Mouse (Mus musculus): Measurements from ENCODE around the gene Acvrl1. TPM values are rescaled to one million over a fixed set of nuclear protein-coding genes. Genes with fewer than 3 reads are reported as not detected.

The Acvrl1 gene
- polyA plus RNA-seq, 1 experiment from 2014 or later: 3.2 TPM

- WGBS (ENCODE audit: insufficient replicate concordance): 18% methylated on average over 7 of the region's 7 CpGs
- Histone ChIP-seq H3K36me3 (ENCODE audit: control insufficient read depth, insufficient read depth) (no peaks in the 10 kb centered on the region), H3K27ac (ENCODE audit: low read length) (no peak overlapping the region), H3K4me1 (ENCODE audit: control insufficient read depth, low read depth, low read length) (no peaks in the 10 kb centered on the region), H3K4me3 (ENCODE audit: low read depth, low read length) (no peak overlapping the region), H3K4me2 (ENCODE audit: low read depth, low read length) (no peak overlapping the region), H3K9ac (ENCODE audit: low read depth, low read length) (no peak overlapping the region), H3K9me3 (replicated peaks; ENCODE audit: control insufficient read depth, low read length) (no peaks in the 10 kb centered on the region), H3K27me3 (ENCODE audit: control insufficient read depth, insufficient read depth, low read depth, low read length) (no peaks in the 10 kb centered on the region)
- ATAC-seq (ENCODE audit: low read depth): no peak
These were observed 26.6 kb downstream of the Acvrl1 start for GRCm38 (mm10) chr15:101154700-101155616.

GRCm38 (mm10) chr15:101160128-101160527 is 31.8 kb downstream of the Acvrl1 start:
- no peak overlapping the region for H3K4me3 ChIP-seq (ENCODE audit: low read depth, low read length)
- no peaks in the 10 kb centered on the region for H3K9me3 ChIP-seq (replicated peaks; ENCODE audit: control insufficient read depth, low read length)
- no peak overlapping the region for H3K9ac ChIP-seq (ENCODE audit: low read depth, low read length)
- H3K36me3 ChIP-seq (ENCODE audit: control insufficient read depth, insufficient read depth): no peaks in the 10 kb centered on the region
- H3K27ac ChIP-seq (ENCODE audit: low read length): no peak overlapping the region
- ATAC-seq (ENCODE audit: low read depth): no peak
- H3K27me3 ChIP-seq (ENCODE audit: control insufficient read depth, insufficient read depth, low read depth, low read length): no peaks in the 10 kb centered on the region
- H3K4me1 ChIP-seq (ENCODE audit: control insufficient read depth, low read depth, low read length): no peaks in the 10 kb centered on the region
- WGBS (ENCODE audit: insufficient replicate concordance): 6% methylated on average over 1 of the region's 1 CpGs
- H3K4me2 ChIP-seq (ENCODE audit: low read depth, low read length): no peak overlapping the region

- no peaks in the 10 kb centered on the region; the same call in 1 of the 2 replicates for H3K4me1 ChIP-seq (ENCODE audit: control insufficient read depth, low read depth, low read length)
- H3K4me2 ChIP-seq (ENCODE audit: low read depth, low read length): no peak overlapping the region
- ATAC-seq (ENCODE audit: low read depth): no peak
- WGBS (ENCODE audit: insufficient replicate concordance): 42% methylated on average over 7 of the region's 7 CpGs
- H3K9ac ChIP-seq (ENCODE audit: low read depth, low read length): no peak overlapping the region
- H3K9me3 ChIP-seq (replicated peaks; ENCODE audit: control insufficient read depth, low read length): no peaks in the 10 kb centered on the region
- H3K27me3 ChIP-seq (ENCODE audit: control insufficient read depth, insufficient read depth, low read depth, low read length): no peaks in the 10 kb centered on the region
- no peaks in the 10 kb centered on the region for H3K36me3 ChIP-seq (ENCODE audit: control insufficient read depth, insufficient read depth)
- no peak overlapping the region for H3K27ac ChIP-seq (ENCODE audit: low read length)
- H3K4me3 ChIP-seq (ENCODE audit: low read depth, low read length): no peak overlapping the region
These were observed 32.3 kb downstream of the Acvrl1 start for GRCm38 (mm10) chr15:101160591-101160990.

- H3K27me3 ChIP-seq (ENCODE audit: control insufficient read depth, insufficient read depth, low read depth, low read length): no peaks in the 10 kb centered on the region
- 61% methylated on average over 7 of the region's 7 CpGs for WGBS (ENCODE audit: insufficient replicate concordance)
- H3K4me3 ChIP-seq (ENCODE audit: low read depth, low read length): no peak overlapping the region
- no peak overlapping the region for H3K27ac ChIP-seq (ENCODE audit: low read length)
- no peak overlapping the region for H3K9ac ChIP-seq (ENCODE audit: low read depth, low read length)
- no peaks in the 10 kb centered on the region for H3K36me3 ChIP-seq (ENCODE audit: control insufficient read depth, insufficient read depth)
- H3K4me1 ChIP-seq (ENCODE audit: control insufficient read depth, low read depth, low read length): peaks cover 4% of the 10 kb centered on the region
- no peak for ATAC-seq (ENCODE audit: low read depth)
- no peak overlapping the region for H3K4me2 ChIP-seq (ENCODE audit: low read depth, low read length)
- H3K9me3 ChIP-seq (replicated peaks; ENCODE audit: control insufficient read depth, low read length): no peaks in the 10 kb centered on the region
These were observed 33.2 kb downstream of the Acvrl1 start for GRCm38 (mm10) chr15:101161534-101161933.

GRCm38 (mm10) chr15:101163056-101163458 is 34.7 kb downstream of the Acvrl1 start:
- no peaks in the 10 kb centered on the region for H3K36me3 ChIP-seq (ENCODE audit: control insufficient read depth, insufficient read depth)
- ATAC-seq (ENCODE audit: low read depth): no peak
- H3K4me1 ChIP-seq (ENCODE audit: control insufficient read depth, low read depth, low read length): peaks cover 4% of the 10 kb centered on the region
- WGBS (ENCODE audit: insufficient replicate concordance): 66% methylated on average over 15 of the region's 15 CpGs
- H3K9me3 ChIP-seq (replicated peaks; ENCODE audit: control insufficient read depth, low read length): no peaks in the 10 kb centered on the region
- no peak overlapping the region for H3K4me3 ChIP-seq (ENCODE audit: low read depth, low read length)
- H3K4me2 ChIP-seq (ENCODE audit: low read depth, low read length): no peak overlapping the region
- H3K27ac ChIP-seq (ENCODE audit: low read length): no peak overlapping the region
- H3K27me3 ChIP-seq (ENCODE audit: control insufficient read depth, insufficient read depth, low read depth, low read length): no peaks in the 10 kb centered on the region
- H3K9ac ChIP-seq (ENCODE audit: low read depth, low read length): no peak overlapping the region

GRCm38 (mm10) chr15:101163854-101164253 is 35.5 kb downstream of the Acvrl1 start:
- H3K9ac ChIP-seq (ENCODE audit: low read depth, low read length): no peak overlapping the region
- H3K4me3 ChIP-seq (ENCODE audit: low read depth, low read length): no peak overlapping the region
- H3K4me2 ChIP-seq (ENCODE audit: low read depth, low read length): no peak overlapping the region

GRCm38 (mm10) chr15:101164291-101164690 is 36.0 kb downstream of the Acvrl1 start:
- H3K9ac ChIP-seq (ENCODE audit: low read depth, low read length): no peak overlapping the region
- no peaks in the 10 kb centered on the region for H3K9me3 ChIP-seq (replicated peaks; ENCODE audit: control insufficient read depth, low read length)
- no peak overlapping the region for H3K4me2 ChIP-seq (ENCODE audit: low read depth, low read length)
- no peak overlapping the region for H3K27ac ChIP-seq (ENCODE audit: low read length)
- H3K4me3 ChIP-seq (ENCODE audit: low read depth, low read length): no peak overlapping the region
- H3K27me3 ChIP-seq (ENCODE audit: control insufficient read depth, insufficient read depth, low read depth, low read length): no peaks in the 10 kb centered on the region
- 53% methylated on average over 5 of the region's 5 CpGs for WGBS (ENCODE audit: insufficient replicate concordance)
- no peak for ATAC-seq (ENCODE audit: low read depth)
- H3K36me3 ChIP-seq (ENCODE audit: control insufficient read depth, insufficient read depth): no peaks in the 10 kb centered on the region
- H3K4me1 ChIP-seq (ENCODE audit: control insufficient read depth, low read depth, low read length): peaks cover 4% of the 10 kb centered on the region

More at GRCm38 (mm10) chr15:101163854-101164253, 35.5 kb downstream of the Acvrl1 start:
- no peak for ATAC-seq (ENCODE audit: low read depth)
- H3K4me1 ChIP-seq (ENCODE audit: control insufficient read depth, low read depth, low read length): peaks cover 4% of the 10 kb centered on the region
- H3K36me3 ChIP-seq (ENCODE audit: control insufficient read depth, insufficient read depth): no peaks in the 10 kb centered on the region
- H3K27me3 ChIP-seq (ENCODE audit: control insufficient read depth, insufficient read depth, low read depth, low read length): no peaks in the 10 kb centered on the region
- H3K27ac ChIP-seq (ENCODE audit: low read length): no peak overlapping the region
- H3K9me3 ChIP-seq (replicated peaks; ENCODE audit: control insufficient read depth, low read length): no peaks in the 10 kb centered on the region
- WGBS (ENCODE audit: insufficient replicate concordance): 38% methylated on average over 5 of the region's 5 CpGs

GRCm38 (mm10) chr15:101165658-101166437 is 37.5 kb downstream of the Acvrl1 start:
- Histone ChIP-seq H3K27me3 (ENCODE audit: control insufficient read depth, insufficient read depth, low read depth, low read length) (no peaks in the 10 kb centered on the region), H3K4me3 (ENCODE audit: low read depth, low read length) (no peak overlapping the region), H3K9me3 (replicated peaks; ENCODE audit: control insufficient read depth, low read length) (no peaks in the 10 kb centered on the region), H3K27ac (ENCODE audit: low read length) (no peak overlapping the region), H3K36me3 (ENCODE audit: control insufficient read depth, insufficient read depth) (no peaks in the 10 kb centered on the region), H3K9ac (ENCODE audit: low read depth, low read length) (no peak overlapping the region), H3K4me2 (ENCODE audit: low read depth, low read length) (no peak overlapping the region), H3K4me1 (ENCODE audit: control insufficient read depth, low read depth, low read length) (peaks cover 10% of the 10 kb centered on the region)
- 29% methylated on average over 16 of the region's 16 CpGs for WGBS (ENCODE audit: insufficient replicate concordance)
- ATAC-seq (ENCODE audit: low read depth): no peak

- ATAC-seq (ENCODE audit: low read depth): no peak
- no peak overlapping the region for H3K9ac ChIP-seq (ENCODE audit: low read depth, low read length)
- H3K27ac ChIP-seq (ENCODE audit: low read length): no peak overlapping the region
- no peak overlapping the region for H3K4me3 ChIP-seq (ENCODE audit: low read depth, low read length)
- no peaks in the 10 kb centered on the region for H3K36me3 ChIP-seq (ENCODE audit: control insufficient read depth, insufficient read depth)
- H3K9me3 ChIP-seq (replicated peaks; ENCODE audit: control insufficient read depth, low read length): no peaks in the 10 kb centered on the region
- peaks cover 10% of the 10 kb centered on the region for H3K4me1 ChIP-seq (ENCODE audit: control insufficient read depth, low read depth, low read length)
- H3K4me2 ChIP-seq (ENCODE audit: low read depth, low read length): no peak overlapping the region
- 66% methylated on average over 11 of the region's 11 CpGs for WGBS (ENCODE audit: insufficient replicate concordance)
- H3K27me3 ChIP-seq (ENCODE audit: control insufficient read depth, insufficient read depth, low read depth, low read length): no peaks in the 10 kb centered on the region
These were observed 39.2 kb downstream of the Acvrl1 start for GRCm38 (mm10) chr15:101167553-101167952.

Data from liver, embryonic 16.5 days (tissue).